Mouse (Mus musculus) embryonic fibroblast, embryonic 13.5 days (primary cell): Measurements from ENCODE around the gene Hsp90aa1. TPM values are rescaled to one million over a fixed set of nuclear protein-coding genes. Genes with fewer than 3 reads are reported as not detected.
"Not testable (repeated sequence)": the region's sequence is repeated elsewhere in the genome, so short reads cannot be mapped to it uniquely, and the experiment has no call there.

Source experiments
- H3K27ac ChIP-seq: 2 replicates; pipeline ENCODE4 v1.5.1; 2012; ENCODE audit warnings: low read length, control low read depth, inconsistent platforms; ENCODE audit not compliant: insufficient read depth
- H3K4me1 ChIP-seq: 2 replicates; pipeline ENCODE4 v1.6.1; 2011; ENCODE audit warnings: low read length; ENCODE audit not compliant: control insufficient read depth, insufficient read depth
- H3K4me3 ChIP-seq: 2 replicates; pipeline ENCODE4 v1.5.1; 2011; ENCODE audit warnings: mild to moderate bottlenecking, control low read depth, low read length; ENCODE audit not compliant: insufficient read depth
- CTCF ChIP-seq: IDR thresholded peaks from 2 replicates; pipeline ENCODE4 v1.5.1; 2011; ENCODE audit warnings: mild to moderate bottlenecking, control low read depth, low read length, moderate library complexity, borderline replicate concordance; ENCODE audit not compliant: insufficient read depth
- POLR2A ChIP-seq: IDR thresholded peaks from 2 replicates; pipeline ENCODE4 v1.6.1; 2011; ENCODE audit warnings: low read depth, mild to moderate bottlenecking, control low read depth, low read length, moderate library complexity
- polyA plus RNA-seq: library from polyadenylated mRNA; stranded (reverse); fragments of >200 nt; gene quantifications from 2 replicates; pipeline ENCODE4 v1.2.4, GENCODE M21; 2011; ENCODE audit warnings: low read depth; ENCODE audit not compliant: missing spikeins, insufficient read length

Hsp90aa1 gene
- polyA plus RNA-seq: 645 and 834 TPM in 2 replicates

DNA sequence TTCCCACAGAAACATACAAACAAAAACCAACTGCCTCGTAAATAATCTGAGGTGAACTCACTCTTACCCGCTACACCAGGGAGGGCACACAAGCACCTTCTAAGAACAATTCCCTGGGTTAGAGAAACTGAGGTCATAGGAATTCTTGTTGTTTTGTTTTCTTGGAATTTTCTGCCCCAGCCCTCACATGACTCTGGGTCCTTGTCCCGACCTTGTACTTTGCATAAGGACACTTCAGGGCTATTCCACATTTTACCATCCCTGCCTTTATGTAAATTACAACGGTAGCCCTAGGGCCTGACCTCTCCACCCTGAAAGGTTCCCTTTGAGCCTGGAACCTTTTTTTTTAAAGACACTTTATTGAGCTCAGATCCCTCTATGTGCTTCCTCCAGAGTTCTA, at the start of gene Hsp90aa1:
TSS of gene Hsp90aa1 (minus strand) at position 173 of the 400 bp plus-strand sequence.
- TF ChIP-seq CTCF: no peak
- Histone ChIP-seq H3K27ac (peak within 1 kb of the TSS; percentile 22; the same call in 1 of the 2 replicates), H3K4me3 (no peak within 1 kb of the TSS), H3K4me1 (peaks cover 17% of the 10 kb centered on the region)

DNA sequence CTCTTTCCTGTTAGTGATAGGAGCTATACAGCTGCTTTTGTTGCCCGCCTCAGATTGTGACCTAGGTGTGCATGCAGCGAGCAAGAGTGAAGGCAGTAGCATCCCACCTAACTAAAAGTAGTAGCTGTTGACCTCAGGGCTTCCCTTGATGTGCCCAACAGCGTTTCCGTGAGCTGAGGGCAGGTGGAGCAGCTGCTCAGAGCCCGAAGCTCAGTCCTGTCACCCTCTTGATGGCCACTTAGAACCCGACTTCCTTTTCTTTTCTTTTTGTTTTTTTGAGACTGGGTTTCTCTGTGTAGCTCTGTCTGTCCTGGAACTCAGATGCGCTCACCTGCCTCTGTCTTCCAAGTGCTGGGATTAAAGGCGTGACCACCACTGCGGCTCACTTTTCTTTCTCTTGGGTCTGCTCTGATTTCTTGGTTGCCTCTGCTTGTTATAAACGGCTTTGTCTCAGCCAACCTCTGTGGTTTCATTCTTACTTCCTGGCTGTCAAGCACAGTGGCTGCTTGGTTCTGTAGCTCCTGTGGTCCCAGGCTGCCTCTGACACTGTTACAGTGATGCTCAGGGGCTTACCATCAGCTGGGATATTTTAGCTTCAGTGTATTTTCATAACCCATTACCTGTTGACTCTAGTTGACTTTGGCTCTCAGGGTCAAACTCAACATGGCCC, 48.4 kb upstream of the Hsp90aa1 start:
- H3K4me3 ChIP-seq: no peak overlapping the region
- H3K4me1 ChIP-seq: no peaks in the 10 kb centered on the region
- TF ChIP-seq POLR2A (no peak), CTCF (no peak)
- no peak overlapping the region for H3K27ac ChIP-seq

DNA sequence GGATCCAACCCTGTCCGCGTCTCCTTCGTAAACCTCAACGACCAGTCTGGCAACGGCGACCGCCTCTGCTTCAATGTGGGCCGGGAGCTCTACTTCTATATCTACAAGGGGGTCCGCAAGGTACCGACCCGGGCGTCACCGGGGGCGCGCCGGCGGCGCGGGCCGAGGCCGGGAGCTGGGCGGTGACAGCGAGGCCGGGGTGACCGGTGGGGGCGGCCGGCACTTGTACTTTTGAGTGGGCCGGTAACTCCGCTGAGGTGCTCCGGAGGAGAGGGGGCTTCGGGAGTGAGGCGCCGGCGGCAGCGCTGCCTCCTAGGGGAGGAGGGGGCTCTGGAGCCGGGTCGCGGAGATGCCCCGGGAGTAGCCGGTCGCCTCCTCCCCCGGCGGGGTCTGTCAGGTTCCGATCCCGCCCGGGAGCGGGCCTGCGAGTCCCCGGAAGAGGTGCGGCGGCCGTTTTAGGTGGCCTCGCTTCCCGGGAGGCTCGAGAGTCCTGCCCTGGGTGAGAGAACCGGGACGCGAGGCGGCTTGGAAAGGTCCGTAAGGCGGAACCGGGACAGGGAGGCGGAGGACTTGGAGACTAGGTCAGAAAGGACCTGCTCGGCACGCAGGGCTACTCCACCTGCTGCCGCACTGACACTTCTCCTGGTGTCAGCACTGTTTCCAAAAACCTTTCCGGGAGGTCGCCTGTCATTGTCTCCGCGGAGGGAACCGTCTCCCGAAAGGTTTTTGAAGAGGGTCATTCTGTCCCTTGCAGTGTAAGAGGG, 35.8 kb upstream of the Hsp90aa1 start:
- peak overlapping the region; percentile 94 for H3K4me3 ChIP-seq

DNA sequence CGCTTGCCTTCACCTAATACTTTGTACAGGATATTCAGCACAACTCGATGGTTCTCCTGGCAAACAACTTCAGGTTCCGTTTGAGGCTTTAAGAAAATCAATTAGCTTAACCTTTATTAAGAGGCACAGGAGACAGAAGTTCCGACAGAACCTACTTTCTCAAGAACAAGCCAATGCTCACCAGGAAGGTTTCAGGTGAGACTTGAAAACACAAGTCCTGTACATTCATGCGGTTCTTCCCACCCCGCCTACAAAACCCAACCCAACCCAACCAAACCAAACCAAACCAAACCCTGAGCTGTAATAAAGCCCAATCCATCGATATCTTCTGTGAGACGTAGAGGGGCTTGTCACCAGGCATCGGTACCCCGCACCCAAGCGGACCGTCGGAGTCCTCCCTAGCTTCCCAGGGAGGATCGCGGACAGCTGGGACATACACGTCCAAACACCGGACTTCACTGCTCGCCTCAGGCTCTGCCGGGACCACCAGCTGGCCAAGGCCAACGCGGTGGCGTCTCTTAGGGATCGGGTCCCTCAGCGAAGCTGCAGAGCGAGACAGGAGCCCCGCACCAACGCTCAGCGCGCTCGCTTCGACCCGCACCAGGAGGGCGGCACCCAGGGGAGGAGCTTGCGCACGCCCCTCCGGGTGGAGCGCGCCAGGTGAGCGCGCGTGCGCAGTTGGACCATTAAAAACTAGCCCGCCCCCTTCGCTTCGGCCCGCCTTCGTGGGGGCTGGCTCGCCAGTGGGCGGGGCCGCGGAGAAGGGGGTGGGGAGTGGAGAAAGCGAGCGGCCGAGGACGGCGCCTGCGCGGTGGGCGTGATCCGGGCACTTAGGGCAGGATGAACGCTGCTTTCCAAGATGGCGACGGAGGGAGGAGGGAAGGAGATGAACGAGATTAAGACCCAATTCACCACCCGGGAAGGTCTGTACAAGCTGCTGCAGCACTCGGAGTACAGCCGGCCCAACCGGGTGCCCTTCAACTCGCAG, 34.9 kb upstream of the Hsp90aa1 start, which contains the start of gene Wdr20:
TSS of gene Wdr20 (plus strand) at position 775 of the 988 bp plus-strand sequence.
- H3K4me1 ChIP-seq: peaks cover 5% of the 10 kb centered on the region
- peak within 1 kb of the TSS; percentile 47; the same call in 1 of the 2 replicates for H3K27ac ChIP-seq
- peak within 1 kb of the TSS; percentile 94 for H3K4me3 ChIP-seq
- TF ChIP-seq CTCF (no peak), POLR2A (peak; percentile 96)

More for the DNA sequence above, 35.8 kb upstream of the Hsp90aa1 start:
- no peak for TF ChIP-seq CTCF
- TF ChIP-seq POLR2A: no peak
- Histone ChIP-seq H3K27ac (peak overlapping the region; percentile 47; the same call in 1 of the 2 replicates), H3K4me1 (peaks cover 5% of the 10 kb centered on the region)

DNA sequence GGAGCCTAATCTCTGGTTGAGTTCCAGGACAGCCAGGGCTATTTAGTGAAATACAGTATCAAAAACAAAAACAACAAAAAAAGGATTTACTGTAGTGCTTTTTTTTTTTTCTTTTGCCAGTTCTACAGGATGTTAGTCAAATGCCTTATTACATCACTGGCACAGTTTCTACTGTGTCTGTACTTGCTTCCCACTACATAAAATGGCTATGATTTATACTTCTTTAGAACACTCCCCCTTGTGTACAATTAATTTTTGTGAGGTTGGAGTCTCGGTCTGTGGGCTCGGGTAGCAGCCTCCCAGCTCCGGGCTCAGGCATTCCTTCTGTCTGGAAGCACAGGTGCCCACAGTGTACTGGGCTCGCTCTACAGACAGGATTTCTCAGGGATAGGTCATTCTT, 34.1 kb upstream of the Hsp90aa1 start:
- Histone ChIP-seq H3K4me1 (peaks cover 5% of the 10 kb centered on the region), H3K4me3 (peak overlapping the region; percentile 79; the same call in 1 of the 2 replicates), H3K27ac (no peak overlapping the region)
- no peak for TF ChIP-seq CTCF
- no peak for TF ChIP-seq POLR2A

DNA sequence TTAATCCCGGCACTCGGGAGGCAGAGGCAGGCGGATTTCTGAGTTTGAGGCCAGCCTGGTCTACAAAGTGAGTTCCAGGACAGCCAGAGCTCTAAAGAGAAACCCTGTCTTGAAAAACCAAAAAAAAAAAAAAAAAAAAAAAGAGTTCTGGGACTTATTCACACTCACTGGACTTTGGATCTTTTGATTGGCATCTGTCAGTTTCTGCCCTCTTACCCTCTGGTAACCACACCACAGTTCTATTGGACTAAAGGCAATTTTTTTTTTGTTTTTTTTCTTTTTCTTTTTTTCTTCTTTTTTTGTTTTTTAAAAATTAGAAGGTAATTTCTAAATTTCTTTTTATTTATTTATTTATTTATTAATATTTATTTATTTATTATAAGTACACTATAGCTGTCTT, 30.7 kb upstream of the Hsp90aa1 start:
- H3K27ac ChIP-seq, H3K4me3 ChIP-seq, H3K4me1 ChIP-seq: not testable (repeated sequence)

DNA sequence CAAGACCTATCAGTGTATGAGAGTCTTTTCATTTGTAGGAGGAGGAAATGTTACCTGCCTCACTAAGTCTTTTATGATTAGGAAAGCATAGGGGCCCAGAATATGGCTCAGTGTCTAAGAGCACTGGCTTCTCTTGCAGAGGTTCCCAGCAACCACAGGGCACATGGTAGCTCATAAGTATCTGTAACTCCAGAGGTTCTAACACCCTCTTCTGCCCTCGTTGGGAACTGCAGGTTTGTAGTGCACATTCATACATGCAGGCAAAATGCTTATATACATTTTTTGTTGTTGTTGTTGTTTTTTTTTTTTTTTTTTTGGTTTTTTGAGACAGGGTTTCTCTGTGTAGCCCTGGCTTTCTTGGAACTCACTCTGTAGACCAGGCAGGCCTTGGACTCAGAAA, 23.9 kb upstream of the Hsp90aa1 start:
- Histone ChIP-seq H3K4me1 (no peaks in the 10 kb centered on the region), H3K4me3 (no peak overlapping the region), H3K27ac (no peak overlapping the region)
- TF ChIP-seq CTCF (no peak), POLR2A (no peak)

DNA sequence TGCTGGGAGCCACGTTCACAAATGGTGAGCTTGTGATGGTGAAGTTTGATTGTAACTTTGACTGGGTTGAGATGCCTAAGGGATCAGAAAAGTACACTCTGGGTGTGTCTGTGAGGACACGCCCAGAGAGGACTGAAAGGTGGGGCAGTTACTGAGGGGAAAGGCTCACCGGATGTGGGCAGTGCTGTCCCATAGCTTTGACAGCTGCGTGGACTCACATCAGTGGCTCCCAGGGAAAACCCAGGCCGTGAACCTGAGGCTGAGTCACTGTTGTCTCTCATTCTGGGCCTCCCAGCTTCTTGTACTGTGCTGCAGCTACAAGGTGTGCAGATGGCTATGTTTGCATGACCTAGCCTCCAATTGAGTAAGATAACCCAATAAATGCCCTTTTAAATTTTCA, 23.0 kb upstream of the Hsp90aa1 start:
- H3K4me3 ChIP-seq: no peak overlapping the region
- TF ChIP-seq CTCF: no peak
- no peak for TF ChIP-seq POLR2A
- H3K27ac ChIP-seq: no peak overlapping the region
- H3K4me1 ChIP-seq: no peaks in the 10 kb centered on the region

DNA sequence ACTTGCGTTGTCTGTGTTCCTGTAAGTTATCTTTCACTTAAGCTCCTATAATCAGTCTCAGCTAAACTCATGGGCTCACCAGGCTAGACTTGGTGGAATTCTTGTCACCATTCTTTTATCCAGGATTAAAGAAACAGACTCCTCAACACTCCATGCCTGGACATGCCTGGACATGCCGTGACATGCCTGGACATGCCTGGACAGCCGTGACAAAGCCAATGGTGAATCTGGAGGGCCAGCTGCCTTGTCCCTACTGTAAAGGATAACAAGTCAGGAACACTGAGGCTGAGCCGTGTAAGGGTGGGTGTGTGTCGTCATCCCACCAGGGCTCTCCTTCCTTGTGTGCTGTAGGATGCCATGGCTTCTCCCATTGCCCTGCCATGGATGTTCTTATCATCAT, 22.5 kb upstream of the Hsp90aa1 start:
- TF ChIP-seq CTCF (no peak), POLR2A (no peak)
- no peak overlapping the region for H3K4me3 ChIP-seq
- H3K27ac ChIP-seq: no peak overlapping the region
- H3K4me1 ChIP-seq: no peaks in the 10 kb centered on the region
